ENCODE assay signal across 10 mouse cellular contexts in genomic region chr2:25110505-25111183, GRCm38 (mm10). TPM values are rescaled to one million over a fixed set of nuclear protein-coding genes. Genes with fewer than 3 reads are reported as not detected.
DNase-seq lines count a peak whose midpoint lies in the region; ATAC-seq lines count a peak whose summit lies in the region.
"Had no signal": no experiment of that assay in that cellular context is flagged by ENCODE, and none has a peak within 500 bp of the region (broad histone marks: within the 10 kb centered on the region; RNA-seq: fewer than 3 reads in every experiment).

No protein-coding gene starts in this region.

- H3K4me3 ChIP-seq in midbrain, embryonic 10.5 days = no peak overlapping the region
- H3K4me3 ChIP-seq in midbrain, embryonic 13.5 days (replicated peaks) = no peak overlapping the region
- no peak overlapping the region for H3K4me3 ChIP-seq in kidney, embryonic 16.5 days (ENCODE audit: low read length)
- no peak overlapping the region for H3K4me3 ChIP-seq in stomach, embryonic 15.5 days (replicated peaks)
- H3K4me3 ChIP-seq in hindbrain, embryonic 11.5 days (ENCODE audit: low read depth, low read length) = no peak overlapping the region
- H3K4me3 ChIP-seq: erythroblast, embryonic 14.5 days had no signal

- ATAC-seq in midbrain, embryonic 13.5 days = no peak
- ATAC-seq in kidney, embryonic 16.5 days (ENCODE audit: low FRiP score, low TSS enrichment) = no peak; the same call in 1 of the 2 replicates
- peak; percentile 40 for ATAC-seq in stomach, embryonic 15.5 days (ENCODE audit: insufficient read depth, low FRiP score, low read depth)
- ATAC-seq in hindbrain, embryonic 11.5 days (ENCODE audit: low FRiP score) = no peak

- H3K4me2 ChIP-seq in midbrain, embryonic 13.5 days (replicated peaks) = no peak overlapping the region
- no peak overlapping the region for H3K4me2 ChIP-seq in kidney, embryonic 16.5 days (replicated peaks; ENCODE audit: low read depth, low read length)
- no peak overlapping the region for H3K4me2 ChIP-seq in stomach, embryonic 15.5 days
- no peak overlapping the region for H3K4me2 ChIP-seq in hindbrain, embryonic 11.5 days (replicated peaks; ENCODE audit: low read depth, low read length)

- no peaks in the 10 kb centered on the region for H3K36me3 ChIP-seq in midbrain, embryonic 10.5 days
- no peaks in the 10 kb centered on the region for H3K36me3 ChIP-seq in midbrain, embryonic 13.5 days
- no peaks in the 10 kb centered on the region for H3K36me3 ChIP-seq in kidney, embryonic 16.5 days (ENCODE audit: insufficient read depth, low read length)
- no peaks in the 10 kb centered on the region for H3K36me3 ChIP-seq in stomach, embryonic 15.5 days
- H3K36me3 ChIP-seq in hindbrain, embryonic 11.5 days (ENCODE audit: control insufficient read depth, insufficient read depth, low read length) = no peaks in the 10 kb centered on the region

- peaks cover 21% of the 10 kb centered on the region for H3K4me1 ChIP-seq in midbrain, embryonic 10.5 days
- peaks cover 7% of the 10 kb centered on the region for H3K4me1 ChIP-seq in midbrain, embryonic 13.5 days (replicated peaks)
- peaks cover 5% of the 10 kb centered on the region for H3K4me1 ChIP-seq in kidney, embryonic 16.5 days (ENCODE audit: insufficient read depth, low read length)
- no peaks in the 10 kb centered on the region for H3K4me1 ChIP-seq in stomach, embryonic 15.5 days
- H3K4me1 ChIP-seq in hindbrain, embryonic 11.5 days (replicated peaks; ENCODE audit: control insufficient read depth, insufficient read depth, low read length) = peaks cover 3% of the 10 kb centered on the region

- H3K9me3 ChIP-seq in midbrain, embryonic 10.5 days (replicated peaks) = no peaks in the 10 kb centered on the region
- no peaks in the 10 kb centered on the region for H3K9me3 ChIP-seq in midbrain, embryonic 13.5 days
- H3K9me3 ChIP-seq in kidney, embryonic 16.5 days (ENCODE audit: low read length) = no peaks in the 10 kb centered on the region
- no peaks in the 10 kb centered on the region for H3K9me3 ChIP-seq in stomach, embryonic 15.5 days
- no peaks in the 10 kb centered on the region for H3K9me3 ChIP-seq in hindbrain, embryonic 11.5 days (ENCODE audit: control insufficient read depth, low read length)

- no peaks in the 10 kb centered on the region for H3K27me3 ChIP-seq in midbrain, embryonic 10.5 days (ENCODE audit: low read depth, poor library complexity, severe bottlenecking)
- no peaks in the 10 kb centered on the region for H3K27me3 ChIP-seq in midbrain, embryonic 13.5 days
- H3K27me3 ChIP-seq in kidney, embryonic 16.5 days (ENCODE audit: insufficient read depth, low read length) = no peaks in the 10 kb centered on the region
- no peaks in the 10 kb centered on the region for H3K27me3 ChIP-seq in stomach, embryonic 15.5 days (replicated peaks)
- H3K27me3 ChIP-seq in hindbrain, embryonic 11.5 days (ENCODE audit: control insufficient read depth, insufficient read depth, low read length) = no peaks in the 10 kb centered on the region

- no peak for DNase-seq in midbrain, embryonic 10.5 days (ENCODE audit: low spot score)
- DNase-seq in heart, adult 9 months (ENCODE audit: low spot score in 2 of 2) = peak; percentile 10 to 35
- DNase-seq in left cerebral cortex, adult 8-10 months (ENCODE audit: low spot score in 2 of 2) = no peak
- no peak for DNase-seq in thymus, postnatal 0 days (ENCODE audit: low spot score)
- DNase-seq in hindbrain, embryonic 11.5 days (ENCODE audit: low spot score) = no peak

- peak overlapping the region; percentile 65 for H3K27ac ChIP-seq in midbrain, embryonic 10.5 days (replicated peaks)
- no peak overlapping the region for H3K27ac ChIP-seq in midbrain, embryonic 13.5 days
- peak overlapping the region; percentile 56 for H3K27ac ChIP-seq in kidney, embryonic 16.5 days (ENCODE audit: low read length)
- H3K27ac ChIP-seq in stomach, embryonic 15.5 days = peak overlapping the region; percentile 45; the same call in 1 of the 2 replicates
- H3K27ac ChIP-seq in hindbrain, embryonic 11.5 days (ENCODE audit: low read depth, low read length) = no peak overlapping the region
- H3K27ac ChIP-seq: macrophage had no signal

- no peak overlapping the region for H3K9ac ChIP-seq in midbrain, embryonic 13.5 days (replicated peaks)
- H3K9ac ChIP-seq in kidney, embryonic 16.5 days (replicated peaks; ENCODE audit: low read length) = no peak overlapping the region
- H3K9ac ChIP-seq in stomach, embryonic 15.5 days = no peak overlapping the region
- no peak overlapping the region for H3K9ac ChIP-seq in hindbrain, embryonic 11.5 days (ENCODE audit: low read depth, low read length)

RNA-seq across cellular contexts. Expression of gene Noxa1, which starts 15.7 kb away (rescaled TPM):
- 0.09 TPM in 1 of 2 replicates, not detected in the other for polyA plus RNA-seq in midbrain, embryonic 10.5 days (2016; fragmentation: Nextera tagmentation; extraction: Ambion mirVana)
- polyA plus RNA-seq in midbrain, embryonic 13.5 days (2015; fragmentation: Nextera tagmentation; extraction: Ambion mirVana) = 0.16 TPM in 1 of 2 replicates, not detected in the other
- polyA plus RNA-seq in kidney, embryonic 16.5 days (2015; fragmentation: Nextera tagmentation; extraction: Ambion mirVana) = 0.39 and 0.65 TPM in 2 replicates
- 11.4 and 16.1 TPM in 2 replicates for polyA plus RNA-seq in stomach, embryonic 15.5 days (2015; fragmentation: Nextera tagmentation; extraction: Ambion mirVana)
- total RNA-seq in left cerebral cortex, adult 8-10 months (2022) = not detected
- polyA plus RNA-seq in thymus, postnatal 0 days (2015; fragmentation: Nextera tagmentation; extraction: Ambion mirVana) = 0.27 and 0.39 TPM in 2 replicates
- polyA plus RNA-seq in hindbrain, embryonic 11.5 days (2014; fragmentation: Nextera tagmentation; extraction: Ambion mirVana) = not detected in 2 replicates
- polyA plus RNA-seq: macrophage had no signal

RNA-seq across cellular contexts. Expression of gene Entpd8, which starts 30.5 kb away (rescaled TPM):
- not detected in 2 replicates for polyA plus RNA-seq in midbrain, embryonic 10.5 days (2016; fragmentation: Nextera tagmentation; extraction: Ambion mirVana)
- polyA plus RNA-seq in midbrain, embryonic 13.5 days (2015; fragmentation: Nextera tagmentation; extraction: Ambion mirVana) = not detected in 2 replicates
- polyA plus RNA-seq in kidney, embryonic 16.5 days (2015; fragmentation: Nextera tagmentation; extraction: Ambion mirVana) = 8.6 and 10.0 TPM in 2 replicates
- 2.5 and 2.8 TPM in 2 replicates for polyA plus RNA-seq in stomach, embryonic 15.5 days (2015; fragmentation: Nextera tagmentation; extraction: Ambion mirVana)
- total RNA-seq in left cerebral cortex, adult 8-10 months (2022) = not detected
- 0.16 and 0.26 TPM in 2 replicates for polyA plus RNA-seq in thymus, postnatal 0 days (2015; fragmentation: Nextera tagmentation; extraction: Ambion mirVana)
- not detected in 2 replicates for polyA plus RNA-seq in hindbrain, embryonic 11.5 days (2014; fragmentation: Nextera tagmentation; extraction: Ambion mirVana)
- polyA plus RNA-seq: macrophage had no signal

RNA-seq across cellular contexts. Expression of gene Nsmf, which starts 56.5 kb away (rescaled TPM):
- polyA plus RNA-seq in midbrain, embryonic 10.5 days (2016; fragmentation: Nextera tagmentation; extraction: Ambion mirVana) = 66.4 and 84.9 TPM in 2 replicates
- 110 and 115 TPM in 2 replicates for polyA plus RNA-seq in midbrain, embryonic 13.5 days (2015; fragmentation: Nextera tagmentation; extraction: Ambion mirVana)
- 101 and 103 TPM in 2 replicates for polyA plus RNA-seq in kidney, embryonic 16.5 days (2015; fragmentation: Nextera tagmentation; extraction: Ambion mirVana)
- polyA plus RNA-seq in stomach, embryonic 15.5 days (2015; fragmentation: Nextera tagmentation; extraction: Ambion mirVana) = 59.8 and 63.7 TPM in 2 replicates
- total RNA-seq in left cerebral cortex, adult 8-10 months (2022) = 100 to 1,000 TPM; 404 to 462 (median 421) TPM
- 14.3 and 16.5 TPM in 2 replicates for polyA plus RNA-seq in thymus, postnatal 0 days (2015; fragmentation: Nextera tagmentation; extraction: Ambion mirVana)
- 37.6 and 51.1 TPM in 2 replicates for polyA plus RNA-seq in hindbrain, embryonic 11.5 days (2014; fragmentation: Nextera tagmentation; extraction: Ambion mirVana)

Comparison
In these comparisons a context has a peak if more than half of its experiments do, and no peak if none do; other contexts are left out.
1. H3K27ac ChIP-seq: peak in midbrain, embryonic 10.5 days (single experiment), kidney, embryonic 16.5 days (single experiment) and stomach, embryonic 15.5 days (single experiment); none in midbrain, embryonic 13.5 days (single experiment) and hindbrain, embryonic 11.5 days (single experiment).
2. DNase-seq: peak in heart, adult 9 months (2 of 2); none in midbrain, embryonic 10.5 days (single experiment), left cerebral cortex, adult 8-10 months (0 of 2), thymus, postnatal 0 days (single experiment) and hindbrain, embryonic 11.5 days (single experiment).